Mouse (Mus musculus): ENCODE measurements around the gene Polrmt. TPM values are rescaled to one million over a fixed set of nuclear protein-coding genes. Genes with fewer than 3 reads are reported as not detected.
A peak's percentile ranks its signal among the peaks of the same experiment; 100 is the strongest.

Polrmt gene
- total and polyA plus RNA-seq, 3 experiments, result 13.5 to 50.5 (median 49.0) TPM

GRCm38 (mm10) chr10:79792339-79793040 lies 46.1 kb upstream of the Polrmt start:
- no peak overlapping the region for H3K27ac ChIP-seq (ENCODE audit: insufficient read depth, low read depth)
- DNase-seq (ENCODE audit: extremely low read depth), result no peak
- H3K27me3 ChIP-seq (replicated peaks), result peaks cover 40% of the 10 kb centered on the region
- H3K9ac ChIP-seq (ENCODE audit: insufficient read depth, low read depth), result no peak overlapping the region
- no peaks in the 10 kb centered on the region for H3K79me2 ChIP-seq (replicated peaks; ENCODE audit: control insufficient read depth, extremely low read depth, insufficient read depth, poor library complexity, severe bottlenecking)
- in situ Hi-C loops (cut with MboI; ENCODE audit: low pct_ligation_motif_present, low pct_unique_long_range_greater_than_20kb, low sequenced_read_pairs), result no loop called here
- H3K36me3 ChIP-seq (replicated peaks in 1 of 2; ENCODE audit: control insufficient read depth in 1 of 2, insufficient read depth in 1 of 2, low read length in 1 of 2), result no peaks in the 10 kb centered on the region
- H3K4me3 ChIP-seq (replicated peaks in 1 of 3; ENCODE audit: low read depth in 2 of 3, low read length in 2 of 3, poor library complexity in 1 of 3), result no peak overlapping the region
- TF ChIP-seq MAX (IDR thresholded peaks at IDR 0.05; ENCODE audit: low read length), result no peak
- TF ChIP-seq IRF4 (IDR thresholded peaks at IDR 0.05; ENCODE audit: low read depth, low read length), result no peak
- TF ChIP-seq ZC3H11A (IDR thresholded peaks at IDR 0.05; ENCODE audit: low read depth, low read length), result no peak
- peak; percentile 82 for TF ChIP-seq MAFK (IDR thresholded peaks at IDR 0.05; ENCODE audit: insufficient replicate concordance, low read length)
- no peak for TF ChIP-seq MXI1 (IDR thresholded peaks at IDR 0.05; ENCODE audit: low read depth, low read length)
- TF ChIP-seq UBTF (IDR thresholded peaks at IDR 0.05; ENCODE audit: low read depth, low read length), result no peak
- TF ChIP-seq EP300 (IDR thresholded peaks at IDR 0.05; ENCODE audit: low read length), result no peak
- no peak for TF ChIP-seq MYC (IDR thresholded peaks at IDR 0.05; ENCODE audit: low read depth, low read length)
- TF ChIP-seq RCOR1 (conservative IDR thresholded peaks at IDR 0.05; ENCODE audit: low read depth, low read length), result no peak
- no peak for TF ChIP-seq JUN (IDR thresholded peaks at IDR 0.05; ENCODE audit: insufficient read depth, low read depth, low read length)
- 0 out of 2 replicates have a peak, but pooled peaks have one; percentile 40 for TF ChIP-seq TBP (conservative IDR thresholded peaks at IDR 0.05; ENCODE audit: low read depth, low read length)
- no peak for TF ChIP-seq NRF1 (IDR thresholded peaks at IDR 0.05; ENCODE audit: low read depth, low read length)
- no peak for TF ChIP-seq TCF12 (IDR thresholded peaks at IDR 0.05; ENCODE audit: low read depth, low read length)
- TF ChIP-seq ZMIZ1 (IDR thresholded peaks at IDR 0.05; ENCODE audit: low read depth, low read length), result no peak
- no peak for TF ChIP-seq ZNF384 (IDR thresholded peaks at IDR 0.05; ENCODE audit: low read depth, low read length)
- no peak for TF ChIP-seq USF2 (conservative IDR thresholded peaks at IDR 0.05; ENCODE audit: low read depth, low read length)
- TF ChIP-seq POLR2AphosphoS2 (IDR thresholded peaks at IDR 0.05; ENCODE audit: low read depth, low read length), result no peak
- no peak for TF ChIP-seq NELFE (IDR thresholded peaks at IDR 0.05; ENCODE audit: low read depth, low read length)
- peaks cover 8 to 33% of the 10 kb centered on the region in 2 experiments; a peak in 3 of 4 replicates for H3K4me1 ChIP-seq (ENCODE audit: control insufficient read depth in 1 of 2, insufficient read depth in 2 of 2)
- dilution Hi-C loops (cut with MboI; ENCODE audit: extremely low pct_ligation_motif_present, extremely low pct_unique_long_range_greater_than_20kb, low sequenced_read_pairs), result no loop called here
- peaks cover 3% of the 10 kb centered on the region for H3K9me3 ChIP-seq (replicated peaks; ENCODE audit: low read length)
- H3K4me2 ChIP-seq (ENCODE audit: insufficient read depth, low read depth, poor library complexity, severe bottlenecking), result no peak overlapping the region

- DNase-seq (ENCODE audit: extremely low read depth), result no peak
- H3K4me3 ChIP-seq (replicated peaks in 1 of 3; ENCODE audit: low read depth in 2 of 3, low read length in 2 of 3, poor library complexity in 1 of 3), result no peak within 1 kb of the TSS
- peaks cover 38% of the 10 kb centered on the region for H3K27me3 ChIP-seq (replicated peaks)
- no peak within 1 kb of the TSS for H3K27ac ChIP-seq (ENCODE audit: insufficient read depth, low read depth)
- in situ Hi-C loops (cut with MboI; ENCODE audit: low pct_ligation_motif_present, low pct_unique_long_range_greater_than_20kb, low sequenced_read_pairs) (no loop called here), dilution Hi-C loops (cut with MboI; ENCODE audit: extremely low pct_ligation_motif_present, extremely low pct_unique_long_range_greater_than_20kb, low sequenced_read_pairs) (no loop called here)
- no peak within 1 kb of the TSS for H3K4me2 ChIP-seq (ENCODE audit: insufficient read depth, low read depth, poor library complexity, severe bottlenecking)
- H3K36me3 ChIP-seq (replicated peaks in 1 of 2; ENCODE audit: control insufficient read depth in 1 of 2, insufficient read depth in 1 of 2, low read length in 1 of 2), result no peaks in the 10 kb centered on the region
- H3K4me1 ChIP-seq (ENCODE audit: control insufficient read depth in 1 of 2, insufficient read depth in 2 of 2), result peaks cover 8 to 30% of the 10 kb centered on the region in 2 experiments; a peak in 3 of 4 replicates
- no peak within 1 kb of the TSS for H3K9ac ChIP-seq (ENCODE audit: insufficient read depth, low read depth)
- no peaks in the 10 kb centered on the region for H3K79me2 ChIP-seq (replicated peaks; ENCODE audit: control insufficient read depth, extremely low read depth, insufficient read depth, poor library complexity, severe bottlenecking)
- TF ChIP-seq MYC (IDR thresholded peaks at IDR 0.05; ENCODE audit: low read depth, low read length) (no peak), SMC3 (IDR thresholded peaks at IDR 0.05; ENCODE audit: low read depth, low read length) (no peak), MEF2A (IDR thresholded peaks at IDR 0.05; ENCODE audit: borderline replicate concordance, low read depth, low read length) (no peak), KAT2A (IDR thresholded peaks at IDR 0.05; ENCODE audit: insufficient replicate concordance, low read length) (no peak), NELFE (IDR thresholded peaks at IDR 0.05; ENCODE audit: low read depth, low read length) (no peak), USF2 (conservative IDR thresholded peaks at IDR 0.05; ENCODE audit: low read depth, low read length) (no peak), ZNF384 (IDR thresholded peaks at IDR 0.05; ENCODE audit: low read depth, low read length) (no peak), MAZ (IDR thresholded peaks at IDR 0.05; ENCODE audit: low read depth, low read length) (no peak), ZC3H11A (IDR thresholded peaks at IDR 0.05; ENCODE audit: low read depth, low read length) (no peak), PAX5 (IDR thresholded peaks at IDR 0.05; ENCODE audit: low read length) (no peak), IRF4 (IDR thresholded peaks at IDR 0.05; ENCODE audit: low read depth, low read length) (no peak)
- peaks cover 2% of the 10 kb centered on the region for H3K9me3 ChIP-seq (replicated peaks; ENCODE audit: low read length)
These were observed 44.5 kb upstream of the Polrmt start, which contains the start of gene Prss57 for GRCm38 (mm10) chr10:79790861-79791260. Gene Prss57, minus strand, starts transcription at chr10:79790961.
